Mouse (Mus musculus) kidney, adult 2 months (tissue): ENCODE results near the gene Tcf7l1.

Experiments used
- CTCF ChIP-seq: fragments of 200-500 bp; conservative IDR thresholded peaks from 2 replicates; pipeline ENCODE4 v1.5.1; 2011; ENCODE audit warnings: low read depth, mild to moderate bottlenecking, control low read depth, low read length, moderate library complexity, mixed read lengths; ENCODE audit not compliant: insufficient read depth, insufficient read length
- POLR2A ChIP-seq: fragments of 200-500 bp; IDR thresholded peaks from one replicate; pipeline ENCODE4 v1.6.1; 2011; ENCODE audit warnings: low read depth, low read length, control low read depth

DNA sequence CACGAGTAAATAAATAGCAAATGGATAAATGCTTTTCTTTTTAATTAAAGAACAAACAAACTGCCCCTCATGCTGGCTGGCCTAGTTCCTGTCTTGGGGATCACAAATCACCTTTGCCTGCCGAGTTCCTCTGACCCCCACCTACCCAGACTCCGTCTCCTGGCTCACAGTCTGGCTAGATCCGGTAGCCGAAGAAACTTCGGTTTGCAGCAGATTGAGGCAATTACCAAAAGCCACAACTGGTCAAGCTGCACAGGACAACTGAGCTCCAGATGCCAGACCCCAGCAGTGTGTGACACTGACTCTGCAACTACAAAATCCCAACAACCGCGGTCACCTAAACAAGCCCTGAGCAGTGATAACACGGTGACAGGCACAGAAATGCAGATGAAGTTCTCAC lies 34.8 kb downstream of the Tcf7l1 start:
- TF ChIP-seq POLR2A (no peak), CTCF (no peak)
